Mouse (Mus musculus): Measurements from ENCODE around the gene Tmem178. TPM values are rescaled to one million over a fixed set of nuclear protein-coding genes. Genes with fewer than 3 reads are reported as not detected.
A peak's percentile ranks its signal among the peaks of the same experiment; 100 is the strongest.
"Not testable (repeated sequence)": the region's sequence is repeated elsewhere in the genome, so short reads cannot be mapped to it uniquely, and the experiment has no call there.

The Tmem178 gene
- total RNA-seq, 2 experiments from 2014 or later = 77.2 to 78.4 TPM

- DNase-seq (ENCODE audit: low spot score in 2 of 2) = no peak
These were observed 450 bp upstream of the Tmem178 start for GRCm38 (mm10) chr17:80943835-80944529.

- DNase-seq (ENCODE audit: low spot score in 2 of 2) = not testable (repeated sequence)
These were observed 1.1 kb downstream of the Tmem178 start for GRCm38 (mm10) chr17:80945510-80945909.

- DNase-seq (ENCODE audit: low spot score in 2 of 2) = no peak
These were observed 1.9 kb downstream of the Tmem178 start for GRCm38 (mm10) chr17:80946091-80946885.

GRCm38 (mm10) chr17:80947075-80947960 is 2.9 kb downstream of the Tmem178 start:
- no peak for DNase-seq (ENCODE audit: low spot score in 2 of 2)

- no peak for DNase-seq (ENCODE audit: low spot score in 2 of 2)
These were observed 5.0 kb downstream of the Tmem178 start for GRCm38 (mm10) chr17:80949382-80949781.

- DNase-seq (ENCODE audit: low spot score in 2 of 2) = no peak
These were observed 5.5 kb downstream of the Tmem178 start for GRCm38 (mm10) chr17:80949895-80950294.

GRCm38 (mm10) chr17:80952305-80952704 is 7.9 kb downstream of the Tmem178 start:
- peak; percentile 74 to 80 for DNase-seq (ENCODE audit: low spot score in 2 of 2)

GRCm38 (mm10) chr17:80955415-80955814 is 11.0 kb downstream of the Tmem178 start:
- DNase-seq (ENCODE audit: low spot score in 2 of 2) = no peak

GRCm38 (mm10) chr17:80955998-80956811 is 11.8 kb downstream of the Tmem178 start:
- no peak for DNase-seq (ENCODE audit: low spot score in 2 of 2)

- DNase-seq (ENCODE audit: low spot score in 2 of 2) = no peak
These were observed 13.9 kb downstream of the Tmem178 start for GRCm38 (mm10) chr17:80958332-80958731.

GRCm38 (mm10) chr17:80959840-80960239 is 15.4 kb downstream of the Tmem178 start:
- no peak for DNase-seq (ENCODE audit: low spot score in 2 of 2)

- no peak for DNase-seq (ENCODE audit: low spot score in 2 of 2)
These were observed 23.0 kb downstream of the Tmem178 start for GRCm38 (mm10) chr17:80967475-80967874.

- peak; percentile 76 to 84 for DNase-seq (ENCODE audit: low spot score in 2 of 2)
These were observed 25.5 kb downstream of the Tmem178 start for GRCm38 (mm10) chr17:80969643-80970619.

- DNase-seq (ENCODE audit: low spot score in 2 of 2) = no peak
These were observed 26.3 kb downstream of the Tmem178 start for GRCm38 (mm10) chr17:80970716-80971115.

GRCm38 (mm10) chr17:80972891-80973290 is 28.5 kb downstream of the Tmem178 start:
- DNase-seq (ENCODE audit: low spot score in 2 of 2) = no peak

- DNase-seq (ENCODE audit: low spot score in 2 of 2) = no peak
These were observed 32.8 kb downstream of the Tmem178 start for GRCm38 (mm10) chr17:80977245-80977644.

GRCm38 (mm10) chr17:80980096-80980495 is 35.7 kb downstream of the Tmem178 start:
- DNase-seq (ENCODE audit: low spot score in 2 of 2) = no peak

- DNase-seq (ENCODE audit: low spot score in 2 of 2) = peak; percentile 36 to 41
These were observed 37.4 kb downstream of the Tmem178 start for GRCm38 (mm10) chr17:80981721-80982411.

GRCm38 (mm10) chr17:80982412-80982787 is 38.0 kb downstream of the Tmem178 start:
- DNase-seq (ENCODE audit: low spot score in 2 of 2) = peak; percentile 92 to 94

Data from layer of hippocampus, postnatal 10 days (tissue).